Comparison of ENCODE assay signal across 13 mouse cellular contexts in the genomic region with DNA sequence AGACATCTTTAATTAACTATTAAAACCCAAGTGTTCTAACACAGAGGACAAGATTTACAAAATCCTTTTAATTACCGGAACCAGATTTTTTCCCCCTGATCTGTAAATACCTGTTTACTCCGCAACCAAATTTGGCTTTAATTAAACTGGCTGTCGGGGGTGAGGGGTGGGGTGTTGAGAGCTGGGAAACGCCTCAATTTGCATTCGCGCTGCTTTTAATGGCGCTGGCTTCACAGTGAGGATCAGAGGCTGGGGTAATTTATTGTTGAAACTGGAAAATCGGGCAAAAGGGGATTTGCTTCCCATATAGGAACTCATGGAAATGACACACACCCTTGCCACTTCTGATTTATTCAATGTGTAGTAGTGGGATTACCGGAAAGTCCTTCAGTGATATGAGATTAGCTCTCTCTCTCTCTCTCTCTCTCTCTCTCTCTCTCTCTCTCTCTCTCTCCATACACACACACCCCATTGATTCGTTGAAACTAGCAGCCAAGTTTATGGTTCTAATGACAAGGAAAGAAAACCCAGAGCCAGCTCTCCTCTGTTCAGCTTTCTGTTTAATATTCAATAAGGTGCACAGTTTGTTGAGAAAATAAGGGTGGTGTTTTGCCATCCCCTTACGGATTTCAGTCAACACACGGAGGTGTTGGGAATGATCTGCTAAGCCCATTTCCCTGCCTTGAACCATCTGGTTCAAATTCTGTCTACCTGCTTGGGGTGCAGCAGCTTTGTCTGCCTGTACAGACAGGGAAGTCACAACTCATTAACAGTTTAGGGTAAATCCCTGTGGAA. TPM values are rescaled to one million over a fixed set of nuclear protein-coding genes. Genes with fewer than 3 reads are reported as not detected.
A peak's percentile ranks its signal among the peaks of the same experiment; 100 is the strongest.
DNase-seq lines count a peak whose midpoint lies in the region; ATAC-seq lines count a peak whose summit lies in the region.
"Had no signal": no experiment of that assay in that cellular context is flagged by ENCODE, and none has a peak within 500 bp of the region (broad histone marks: within the 10 kb centered on the region; RNA-seq: fewer than 3 reads in every experiment).

No protein-coding gene starts in this region.

- H3K4me3 ChIP-seq in hindbrain, embryonic 12.5 days, result no peak overlapping the region
- no peak overlapping the region for H3K4me3 ChIP-seq in midbrain, embryonic 15.5 days

- H3K36me3 ChIP-seq in hindbrain, embryonic 12.5 days, result no peaks in the 10 kb centered on the region
- no peaks in the 10 kb centered on the region for H3K36me3 ChIP-seq in midbrain, embryonic 15.5 days (replicated peaks)

- H3K9ac ChIP-seq in hindbrain, embryonic 12.5 days, result no peak overlapping the region
- H3K9ac ChIP-seq in midbrain, embryonic 15.5 days, result no peak overlapping the region
- H3K9ac ChIP-seq: liver, embryonic 14.5 days had no signal

- peak; percentile 48 for DNase-seq in ES-CJ7 (ENCODE audit: low read depth, low spot score)
- peak; percentile 18 for DNase-seq in embryo, embryonic 9.5 days (ENCODE audit: extremely low spot score)
- no peak for DNase-seq in right cerebral cortex, adult 2 months (ENCODE audit: low spot score in 2 of 2)
- no peak for DNase-seq in kidney, postnatal 10 days
- DNase-seq in gastrocnemius, postnatal 4 days (ENCODE audit: low spot score in 2 of 2), result no peak
- no peak for DNase-seq in MN1 (ENCODE audit: low spot score)
- DNase-seq: gastrocnemius, postnatal 36 days; thymus, adult 2 months had no signal

- WGBS in hindbrain, embryonic 12.5 days, result 18% methylated on average over 12 of the region's 12 CpGs
- 4% methylated on average over 12 of the region's 12 CpGs for WGBS in midbrain, embryonic 15.5 days

- 0 out of 2 replicates have a peak, but pooled peaks have one; percentile 41 for ATAC-seq in hindbrain, embryonic 12.5 days (ENCODE audit: low FRiP score)
- no peak; the same call in 1 of the 2 replicates for ATAC-seq in midbrain, embryonic 15.5 days (replicated peaks)
- ATAC-seq: inflammation-experienced regulatory T-cells, adult 6 months had no signal

- peaks cover 33% of the 10 kb centered on the region for H3K4me1 ChIP-seq in hindbrain, embryonic 12.5 days
- peaks cover 19% of the 10 kb centered on the region for H3K4me1 ChIP-seq in midbrain, embryonic 15.5 days

- H3K27me3 ChIP-seq in hindbrain, embryonic 12.5 days, result no peaks in the 10 kb centered on the region
- no peaks in the 10 kb centered on the region for H3K27me3 ChIP-seq in midbrain, embryonic 15.5 days (replicated peaks)
- H3K27me3 ChIP-seq: CH12.LX had no signal

- H3K27ac ChIP-seq in hindbrain, embryonic 12.5 days, result peak overlapping the region; percentile 58
- H3K27ac ChIP-seq in midbrain, embryonic 15.5 days, result no peak overlapping the region
- H3K27ac ChIP-seq: liver, embryonic 14.5 days had no signal

- H3K9me3 ChIP-seq in hindbrain, embryonic 12.5 days (replicated peaks), result no peaks in the 10 kb centered on the region
- H3K9me3 ChIP-seq in midbrain, embryonic 15.5 days, result no peaks in the 10 kb centered on the region

- H3K4me2 ChIP-seq in hindbrain, embryonic 12.5 days (replicated peaks), result peak overlapping the region; percentile 34
- H3K4me2 ChIP-seq in midbrain, embryonic 15.5 days, result peak overlapping the region; percentile 29

RNA-seq across cellular contexts. Expression of a gene that starts 51.7 kb away (rescaled TPM):
- 28.8 and 29.1 TPM in 2 replicates for polyA plus RNA-seq in hindbrain, embryonic 12.5 days (2016; fragmentation: Nextera tagmentation; extraction: Ambion mirVana)
- 76.1 and 81.9 TPM in 2 replicates for polyA plus RNA-seq in midbrain, embryonic 15.5 days (2015; fragmentation: Nextera tagmentation; extraction: Ambion mirVana)
- 10 to 100 TPM; 11.0 to 12.9 TPM for total RNA-seq in gastrocnemius, postnatal 4 days (2021)

Comparison
In these comparisons a context has a peak if more than half of its experiments do, and no peak if none do; other contexts are left out.
1. DNase-seq: peak in ES-CJ7 (single experiment) and embryo, embryonic 9.5 days (single experiment); none in right cerebral cortex, adult 2 months (0 of 2), kidney, postnatal 10 days (single experiment), gastrocnemius, postnatal 4 days (0 of 2) and MN1 (single experiment).